Mouse (Mus musculus) hindbrain, embryonic 12.5 days (tissue): ENCODE data around the gene Cerk. TPM values are rescaled to one million over a fixed set of nuclear protein-coding genes. Genes with fewer than 3 reads are reported as not detected.

Experiments
- polyA plus RNA-seq: library from polyadenylated mRNA; unstranded; fragments of >200 nt; fragmentation: Nextera tagmentation; extraction: Ambion mirVana; gene quantifications from 2 replicates; pipeline ENCODE4 v1.2.1, GENCODE M21; 2016

Gene Cerk
- polyA plus RNA-seq, 1 experiment from 2014 or later = 26.0 TPM

Other genes with a start within 250 kb of the Cerk start
- gene Celsr1, start 152.4 kb downstream of the Cerk start, polyA plus RNA-seq = 3.4 and 4.3 TPM in 2 replicates
- gene Gramd4, start 128.4 kb downstream of the Cerk start, polyA plus RNA-seq = 32.5 and 35.2 TPM in 2 replicates
- 13.8 and 14.1 TPM in 2 replicates for gene Tbc1d22a, start 28.3 kb upstream of the Cerk start, polyA plus RNA-seq